Mouse (Mus musculus): ENCODE results near the gene Upf3a. TPM values are rescaled to one million over a fixed set of nuclear protein-coding genes. Genes with fewer than 3 reads are reported as not detected.
A peak's percentile ranks its signal among the peaks of the same experiment; 100 is the strongest.

Upf3a gene
- polyA plus RNA-seq, 1 experiment from 2014 or later = 38.1 TPM

DNA sequence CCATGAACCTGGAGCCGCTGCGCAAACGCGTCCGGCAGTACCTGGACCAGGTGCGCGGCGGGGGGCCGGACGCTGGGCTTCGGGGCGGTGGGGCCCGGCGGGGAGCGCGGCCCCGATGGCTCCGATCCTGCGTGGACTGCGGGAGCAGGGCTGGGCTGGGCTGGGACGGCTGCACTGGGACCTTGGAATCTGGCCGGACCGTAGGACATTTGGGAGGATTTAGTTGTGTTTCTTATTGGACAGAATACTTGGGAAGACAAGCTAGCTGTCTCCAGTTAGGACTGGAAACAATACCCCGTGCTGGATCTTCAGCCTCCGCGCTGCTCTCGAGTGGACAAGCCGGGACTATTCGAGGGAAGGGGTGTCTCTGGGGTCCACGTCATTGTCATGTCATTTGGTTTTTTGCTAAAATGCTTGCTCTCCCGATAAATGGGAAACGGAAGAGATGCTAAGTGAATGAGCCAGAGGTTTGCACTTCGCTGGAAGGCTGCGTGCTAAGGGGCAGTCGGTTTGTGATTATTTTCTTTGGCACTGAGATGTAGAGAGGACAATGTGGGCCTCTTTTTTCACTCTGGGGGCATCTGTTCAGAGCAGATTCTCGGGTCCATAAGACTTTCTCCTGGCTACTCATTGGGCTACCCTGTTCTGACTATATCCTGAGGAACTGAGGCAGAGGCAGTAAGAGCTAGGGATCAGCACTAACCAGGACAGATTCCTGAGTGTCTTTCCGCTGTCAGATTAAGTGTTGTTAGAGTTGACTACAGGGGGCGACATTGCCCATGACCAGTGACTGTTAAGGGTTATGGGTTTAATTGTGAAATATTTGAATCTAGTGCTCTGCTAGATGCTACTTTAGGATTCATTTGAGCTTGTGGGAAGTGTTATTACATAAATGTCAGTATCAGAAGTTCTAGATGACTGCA is 27.3 kb upstream of the Upf3a start:
- H3K9me3 ChIP-seq (ENCODE audit: control insufficient read depth, low read length) = no peaks in the 10 kb centered on the region
- ATAC-seq (ENCODE audit: low FRiP score, low TSS enrichment) = peak; percentile 70
- H3K9ac ChIP-seq (replicated peaks; ENCODE audit: low read length) = peak overlapping the region; percentile 95
- peak overlapping the region; percentile 100 for H3K4me3 ChIP-seq (replicated peaks; ENCODE audit: low read depth, low read length)
- H3K27ac ChIP-seq (replicated peaks; ENCODE audit: low read depth, low read length) = peak overlapping the region; percentile 81
- peak overlapping the region; percentile 60 for H3K4me2 ChIP-seq (ENCODE audit: low read length)
- no peaks in the 10 kb centered on the region for H3K27me3 ChIP-seq (ENCODE audit: control insufficient read depth, insufficient read depth, low read length)
- H3K4me1 ChIP-seq (ENCODE audit: control insufficient read depth, insufficient read depth, low read length) = peaks cover 12% of the 10 kb centered on the region; the same call in 1 of the 2 replicates
- under 1% methylated on average over 38 of the region's 38 CpGs for WGBS
- H3K36me3 ChIP-seq (ENCODE audit: control insufficient read depth, insufficient read depth, low read length) = peaks cover 26% of the 10 kb centered on the region
- DNase-seq = peak; percentile 70

DNA sequence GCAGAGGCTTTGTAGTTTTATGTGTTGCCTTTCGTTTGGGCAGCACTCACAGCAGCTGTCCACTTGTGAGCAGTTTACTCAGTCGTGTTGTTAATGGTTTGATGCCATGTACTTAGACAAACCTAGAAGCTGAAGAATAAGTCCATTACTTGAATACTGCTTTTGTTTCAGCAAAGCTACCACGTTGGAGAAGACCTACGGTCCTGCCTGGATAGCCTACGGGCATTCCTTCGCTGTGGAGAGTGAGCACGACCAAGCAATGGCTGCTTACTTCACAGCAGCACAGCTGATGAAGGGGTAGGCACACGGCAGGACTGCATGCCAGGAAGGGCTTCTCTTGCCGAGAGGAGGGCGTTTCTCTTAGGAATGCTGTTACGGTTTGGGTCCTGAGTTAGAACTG is 16.2 kb upstream of the Upf3a start:
- Histone ChIP-seq H3K27ac (replicated peaks; ENCODE audit: low read depth, low read length) (no peak overlapping the region), H3K9ac (replicated peaks; ENCODE audit: low read length) (no peak overlapping the region), H3K36me3 (ENCODE audit: control insufficient read depth, insufficient read depth, low read length) (peaks cover 93% of the 10 kb centered on the region), H3K4me1 (ENCODE audit: control insufficient read depth, insufficient read depth, low read length) (no peaks in the 10 kb centered on the region), H3K4me2 (ENCODE audit: low read length) (no peak overlapping the region), H3K27me3 (ENCODE audit: control insufficient read depth, insufficient read depth, low read length) (no peaks in the 10 kb centered on the region), H3K4me3 (replicated peaks; ENCODE audit: low read depth, low read length) (no peak overlapping the region), H3K9me3 (ENCODE audit: control insufficient read depth, low read length) (no peaks in the 10 kb centered on the region)
- WGBS = 89% methylated on average over 11 of the region's 11 CpGs
- ATAC-seq (ENCODE audit: low FRiP score, low TSS enrichment) = no peak
- no peak for DNase-seq

DNA sequence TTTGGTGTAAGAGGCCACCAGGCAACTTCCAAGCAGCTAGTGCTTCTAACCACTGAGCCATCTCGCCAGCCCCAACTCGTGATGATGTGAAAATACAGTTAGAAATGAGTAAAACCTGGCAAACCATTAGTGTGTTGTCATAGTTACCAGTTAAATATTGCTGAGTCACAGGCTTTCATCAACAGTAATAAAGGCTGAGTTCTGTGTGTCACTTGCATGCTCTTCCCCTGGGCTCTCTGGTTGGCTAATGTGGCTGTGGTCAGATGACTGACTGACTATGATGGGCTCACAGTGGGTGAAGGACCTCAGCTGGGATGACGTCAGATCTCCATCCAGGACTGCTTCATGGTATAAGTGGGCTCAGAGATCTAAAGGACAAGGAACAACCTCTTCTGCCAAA is 4.9 kb upstream of the Upf3a start:
- DNase-seq (no peak), ATAC-seq (ENCODE audit: low FRiP score, low TSS enrichment) (no peak)
- Histone ChIP-seq H3K27me3 (ENCODE audit: control insufficient read depth, insufficient read depth, low read length) (no peaks in the 10 kb centered on the region), H3K4me1 (ENCODE audit: control insufficient read depth, insufficient read depth, low read length) (peaks cover 6% of the 10 kb centered on the region), H3K9me3 (ENCODE audit: control insufficient read depth, low read length) (no peaks in the 10 kb centered on the region), H3K36me3 (ENCODE audit: control insufficient read depth, insufficient read depth, low read length) (peaks cover 66% of the 10 kb centered on the region), H3K9ac (replicated peaks; ENCODE audit: low read length) (no peak overlapping the region), H3K27ac (replicated peaks; ENCODE audit: low read depth, low read length) (no peak overlapping the region), H3K4me2 (ENCODE audit: low read length) (no peak overlapping the region), H3K4me3 (replicated peaks; ENCODE audit: low read depth, low read length) (no peak overlapping the region)
- WGBS = 85% methylated on average over 3 of the region's 3 CpGs

DNA sequence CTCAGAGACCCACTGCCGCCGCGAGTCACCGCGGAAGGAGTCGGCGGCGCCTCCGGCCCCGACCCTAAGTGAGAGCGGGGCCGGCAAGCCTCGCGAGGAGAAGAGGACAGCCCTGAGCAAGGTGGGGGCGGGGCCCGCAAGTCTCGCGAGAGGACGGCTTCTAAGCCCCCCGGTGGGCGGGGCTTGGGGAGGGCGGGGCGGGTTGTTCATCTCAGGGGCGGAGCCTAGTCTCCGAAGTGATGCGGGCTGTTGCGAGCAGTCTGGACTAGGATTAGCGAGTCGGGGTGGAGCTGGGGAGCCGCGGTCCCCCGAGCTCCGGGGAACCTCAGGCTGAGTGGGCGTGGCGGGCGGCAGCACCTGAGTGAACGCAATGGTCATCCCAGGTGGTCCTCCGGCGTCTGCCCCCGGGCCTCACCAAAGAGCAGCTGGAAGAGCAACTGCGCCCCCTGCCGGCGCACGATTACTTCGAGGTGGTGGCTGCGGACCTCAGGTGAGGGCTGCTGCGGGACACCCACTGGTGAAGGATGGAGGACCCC is 417 bp downstream of the Upf3a start:
- no peaks in the 10 kb centered on the region for H3K9me3 ChIP-seq (ENCODE audit: control insufficient read depth, low read length)
- H3K4me1 ChIP-seq (ENCODE audit: control insufficient read depth, insufficient read depth, low read length) = peaks cover 8% of the 10 kb centered on the region
- H3K27ac ChIP-seq (replicated peaks; ENCODE audit: low read depth, low read length) = peak overlapping the region; percentile 99
- DNase-seq (peak; percentile 100), ATAC-seq (ENCODE audit: low FRiP score, low TSS enrichment) (peak; percentile 97)
- peak overlapping the region; percentile 93 for H3K9ac ChIP-seq (replicated peaks; ENCODE audit: low read length)
- WGBS = under 1% methylated on average over 37 of the region's 47 CpGs
- peak overlapping the region; percentile 81 for H3K4me2 ChIP-seq (ENCODE audit: low read length)
- H3K4me3 ChIP-seq (replicated peaks; ENCODE audit: low read depth, low read length) = peak overlapping the region; percentile 56
- H3K36me3 ChIP-seq (ENCODE audit: control insufficient read depth, insufficient read depth, low read length) = peaks cover 24% of the 10 kb centered on the region
- no peaks in the 10 kb centered on the region for H3K27me3 ChIP-seq (ENCODE audit: control insufficient read depth, insufficient read depth, low read length)

DNA sequence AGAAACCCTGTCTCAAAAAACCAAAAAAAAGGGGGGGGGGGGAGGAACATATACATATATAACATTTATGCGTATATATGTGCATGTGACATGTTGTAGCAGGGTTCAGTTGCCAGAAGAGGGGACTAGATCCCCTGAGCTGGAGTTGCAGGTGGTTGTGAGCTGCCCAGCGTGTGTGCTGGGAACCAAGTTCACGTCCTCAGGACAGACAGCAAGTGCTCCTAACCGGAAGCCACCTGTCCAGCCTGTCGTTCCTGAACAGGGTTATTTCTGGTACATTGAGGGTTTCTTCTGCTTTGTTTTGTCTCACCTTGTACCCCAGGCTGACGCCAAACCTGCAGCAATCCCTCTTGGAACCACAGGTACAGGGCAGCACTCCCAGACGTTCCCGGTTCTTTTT is 4.2 kb downstream of the Upf3a start:
- H3K4me1 ChIP-seq (ENCODE audit: control insufficient read depth, insufficient read depth, low read length) = peaks cover 6% of the 10 kb centered on the region
- H3K4me2 ChIP-seq (ENCODE audit: low read length) = no peak overlapping the region
- no peak for DNase-seq
- H3K27ac ChIP-seq (replicated peaks; ENCODE audit: low read depth, low read length) = no peak overlapping the region
- peaks cover 24% of the 10 kb centered on the region for H3K36me3 ChIP-seq (ENCODE audit: control insufficient read depth, insufficient read depth, low read length)
- no peak overlapping the region for H3K4me3 ChIP-seq (replicated peaks; ENCODE audit: low read depth, low read length)
- no peak overlapping the region for H3K9ac ChIP-seq (replicated peaks; ENCODE audit: low read length)
- 96% methylated on average over 8 of the region's 8 CpGs for WGBS
- H3K27me3 ChIP-seq (ENCODE audit: control insufficient read depth, insufficient read depth, low read length) = no peaks in the 10 kb centered on the region
- no peaks in the 10 kb centered on the region for H3K9me3 ChIP-seq (ENCODE audit: control insufficient read depth, low read length)
- ATAC-seq (ENCODE audit: low FRiP score, low TSS enrichment) = no peak

DNA sequence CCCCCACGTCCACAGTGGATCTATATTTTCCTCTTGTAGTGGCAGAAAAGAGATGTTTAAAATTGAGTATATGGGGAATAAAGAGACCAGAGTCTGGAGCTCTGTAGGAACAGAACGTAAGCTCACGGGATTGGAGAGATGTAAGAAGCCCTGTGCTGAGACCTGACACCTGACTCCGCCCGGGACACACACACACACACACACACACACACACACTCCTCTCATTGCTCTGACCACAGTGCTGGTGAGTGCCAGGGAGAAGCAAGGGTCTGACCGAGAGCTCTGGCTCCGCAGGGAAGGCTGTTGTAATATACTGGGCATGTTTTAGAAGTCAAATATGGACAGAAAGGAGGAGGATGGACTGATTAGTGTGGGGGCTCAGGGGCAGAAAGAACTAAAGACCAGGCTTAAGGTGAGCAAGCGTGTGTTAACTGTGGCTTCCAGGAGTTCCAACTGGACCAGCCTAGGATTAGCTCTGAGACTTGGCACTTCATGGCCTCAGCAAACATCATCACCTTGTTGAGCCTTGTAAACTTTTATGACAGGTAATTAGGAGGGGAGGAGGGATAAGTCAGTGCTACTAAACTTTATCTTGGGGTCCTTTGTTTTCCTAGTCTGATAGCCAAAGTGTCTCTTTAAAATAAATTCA is 7.8 kb downstream of the Upf3a start:
- H3K4me1 ChIP-seq (ENCODE audit: control insufficient read depth, insufficient read depth, low read length) = no peaks in the 10 kb centered on the region
- H3K36me3 ChIP-seq (ENCODE audit: control insufficient read depth, insufficient read depth, low read length) = peaks cover 54% of the 10 kb centered on the region
- H3K9ac ChIP-seq (replicated peaks; ENCODE audit: low read length) = no peak overlapping the region
- H3K27me3 ChIP-seq (ENCODE audit: control insufficient read depth, insufficient read depth, low read length) = no peaks in the 10 kb centered on the region
- no peak overlapping the region for H3K27ac ChIP-seq (replicated peaks; ENCODE audit: low read depth, low read length)
- no peak for ATAC-seq (ENCODE audit: low FRiP score, low TSS enrichment)
- WGBS = 93% methylated on average over 8 of the region's 8 CpGs
- H3K9me3 ChIP-seq (ENCODE audit: control insufficient read depth, low read length) = no peaks in the 10 kb centered on the region
- H3K4me3 ChIP-seq (replicated peaks; ENCODE audit: low read depth, low read length) = no peak overlapping the region
- DNase-seq = no peak
- no peak overlapping the region for H3K4me2 ChIP-seq (ENCODE audit: low read length)

DNA sequence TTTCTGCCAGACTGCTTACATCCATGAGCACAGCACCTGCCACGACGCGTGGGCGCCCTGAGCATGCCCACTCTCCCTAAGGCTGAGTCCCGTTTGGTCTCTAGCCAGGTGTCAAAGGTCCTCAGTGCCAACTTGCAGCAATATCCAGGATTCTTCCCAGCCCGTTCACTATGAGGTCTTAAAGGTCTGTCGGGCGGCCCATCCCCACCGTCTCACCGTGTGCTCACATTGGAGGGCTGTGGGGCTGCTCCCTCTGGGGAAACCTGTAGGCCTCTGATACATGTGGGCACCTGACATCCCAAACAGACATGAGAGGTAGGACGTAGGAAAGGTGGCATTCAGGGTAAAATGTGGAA is 8.3 kb downstream of the Upf3a start:
- no peak for ATAC-seq (ENCODE audit: low FRiP score, low TSS enrichment)
- Histone ChIP-seq H3K9ac (replicated peaks; ENCODE audit: low read length) (no peak overlapping the region), H3K27me3 (ENCODE audit: control insufficient read depth, insufficient read depth, low read length) (no peaks in the 10 kb centered on the region), H3K4me1 (ENCODE audit: control insufficient read depth, insufficient read depth, low read length) (no peaks in the 10 kb centered on the region), H3K27ac (replicated peaks; ENCODE audit: low read depth, low read length) (no peak overlapping the region), H3K9me3 (ENCODE audit: control insufficient read depth, low read length) (no peaks in the 10 kb centered on the region), H3K36me3 (ENCODE audit: control insufficient read depth, insufficient read depth, low read length) (peaks cover 59% of the 10 kb centered on the region), H3K4me2 (ENCODE audit: low read length) (no peak overlapping the region), H3K4me3 (replicated peaks; ENCODE audit: low read depth, low read length) (no peak overlapping the region)
- no peak for DNase-seq
- 94% methylated on average over 11 of the region's 11 CpGs for WGBS

DNA sequence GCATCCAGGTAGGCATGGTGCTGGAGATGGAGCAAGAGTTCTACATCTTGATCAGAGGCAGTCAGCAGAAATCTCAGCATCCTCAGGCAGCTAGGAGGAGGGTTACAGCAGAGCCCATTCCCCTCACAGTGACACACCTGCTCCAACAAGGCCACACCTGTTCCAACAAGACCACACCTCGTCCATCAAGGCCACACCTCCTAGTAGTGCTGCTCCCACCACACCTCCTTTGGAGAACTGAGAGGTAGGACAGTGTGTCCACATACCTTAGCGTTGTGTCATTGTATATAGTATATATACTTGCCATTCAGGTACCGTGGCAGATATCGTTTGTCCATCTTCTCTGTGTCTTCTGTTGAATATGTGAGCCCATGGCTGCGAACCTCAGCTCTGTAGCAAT is 12.3 kb downstream of the Upf3a start:
- ATAC-seq (ENCODE audit: low FRiP score, low TSS enrichment) (no peak), DNase-seq (no peak)
- Histone ChIP-seq H3K9ac (replicated peaks; ENCODE audit: low read length) (no peak overlapping the region), H3K9me3 (ENCODE audit: control insufficient read depth, low read length) (no peaks in the 10 kb centered on the region), H3K27me3 (ENCODE audit: control insufficient read depth, insufficient read depth, low read length) (no peaks in the 10 kb centered on the region), H3K36me3 (ENCODE audit: control insufficient read depth, insufficient read depth, low read length) (peaks cover 51% of the 10 kb centered on the region), H3K4me3 (replicated peaks; ENCODE audit: low read depth, low read length) (no peak overlapping the region), H3K4me1 (ENCODE audit: control insufficient read depth, insufficient read depth, low read length) (no peaks in the 10 kb centered on the region), H3K27ac (replicated peaks; ENCODE audit: low read depth, low read length) (no peak overlapping the region), H3K4me2 (ENCODE audit: low read length) (no peak overlapping the region)
- WGBS = 96% methylated on average over 5 of the region's 5 CpGs

All from midbrain, embryonic 14.5 days (tissue).